ENCODE assay signal across 8 mouse cellular contexts in the genomic region with DNA sequence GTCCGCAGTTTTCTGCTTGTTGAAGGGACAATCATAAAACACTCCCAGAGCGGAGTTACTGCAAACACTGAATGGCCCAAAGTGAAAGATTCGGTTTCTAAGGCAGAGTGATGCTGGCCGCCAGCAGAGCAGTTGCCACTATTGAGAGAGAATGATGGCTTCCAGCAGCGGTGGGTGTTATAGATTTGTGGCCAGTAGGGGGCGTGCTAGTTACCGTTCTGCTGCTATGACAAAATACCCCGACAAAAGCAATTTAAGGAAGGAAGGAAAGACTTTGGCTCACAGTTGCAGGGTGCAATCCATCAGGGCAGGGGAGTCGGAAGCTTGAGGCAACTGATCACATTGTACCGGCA.
DNase-seq lines count a peak whose midpoint lies in the region; ATAC-seq and TF ChIP-seq lines count a peak whose summit lies in the region.

No protein-coding gene starts in this region.

- peak overlapping the region; percentile 57 for H3K4me2 ChIP-seq in kidney, postnatal 0 days (ENCODE audit: low read length)

- peak overlapping the region; percentile 84; the same call in 1 of the 2 replicates for H3K27ac ChIP-seq in kidney, postnatal 0 days

- peak; percentile 62 for TF ChIP-seq CTCF in kidney, postnatal 0 days (IDR thresholded peaks at IDR 0.05; ENCODE audit: low read depth)

- H3K9ac ChIP-seq in kidney, postnatal 0 days (ENCODE audit: low read depth, low read length): no peak overlapping the region

- H3K9me3 ChIP-seq in megakaryocyte, embryonic 14.5 days: peaks cover 10% of the 10 kb centered on the region
- no peaks in the 10 kb centered on the region for H3K9me3 ChIP-seq in kidney, postnatal 0 days (replicated peaks; ENCODE audit: low read length)

- peak; percentile 24 for DNase-seq in brain, adult 2 months (ENCODE audit: low read depth, low spot score)
- peak; percentile 25 for DNase-seq in forelimb bud, embryonic 11.5 days (ENCODE audit: low read depth, low spot score)
- peak; percentile 58 for DNase-seq in kidney, postnatal 0 days (ENCODE audit: low spot score)
- DNase-seq in lung, postnatal 10 days: peak; percentile 53
- DNase-seq in spleen, postnatal 36 days (ENCODE audit: low spot score in 2 of 2): peak; percentile 16 to 34
- no peak for DNase-seq in cerebellum, adult 9-10 months

- H3K4me3 ChIP-seq in megakaryocyte, embryonic 14.5 days (replicated peaks): peak overlapping the region; percentile 90
- H3K4me3 ChIP-seq in kidney, postnatal 0 days (replicated peaks; ENCODE audit: low read depth, low read length): no peak overlapping the region

- peaks cover 6% of the 10 kb centered on the region for H3K36me3 ChIP-seq in megakaryocyte, embryonic 14.5 days (replicated peaks; ENCODE audit: low read length)
- no peaks in the 10 kb centered on the region for H3K36me3 ChIP-seq in kidney, postnatal 0 days (ENCODE audit: insufficient read depth, low read length)

- no peak for ATAC-seq in megakaryocyte, adult 5-6 weeks (ENCODE audit: poor library complexity, severe bottlenecking)
- ATAC-seq in kidney, postnatal 0 days (replicated peaks; ENCODE audit: low FRiP score, low read depth): no peak

- peaks cover 72% of the 10 kb centered on the region for H3K4me1 ChIP-seq in megakaryocyte, embryonic 14.5 days
- H3K4me1 ChIP-seq in kidney, postnatal 0 days (replicated peaks; ENCODE audit: insufficient read depth, low read length): no peaks in the 10 kb centered on the region

- 30% methylated on average over 10 of the region's 10 CpGs for whole genome bisulfite sequencing in kidney, postnatal 0 days

- no peaks in the 10 kb centered on the region for H3K27me3 ChIP-seq in megakaryocyte, embryonic 14.5 days (replicated peaks)
- no peaks in the 10 kb centered on the region for H3K27me3 ChIP-seq in kidney, postnatal 0 days (ENCODE audit: insufficient read depth, low read length)
